Mouse (Mus musculus): ENCODE measurements around the gene Wscd2. TPM values are rescaled to one million over a fixed set of nuclear protein-coding genes. Genes with fewer than 3 reads are reported as not detected.

Wscd2 gene
- 10 to 100 TPM; 60.6 to 62.5 TPM for total RNA-seq (2021)
- long read RNA-seq, experiment 1, full-length matches to known transcripts, result 14 of 37 reads
- long read RNA-seq, experiment 1, partial matches to known transcripts, result 17 of 37 reads
- long read RNA-seq, experiment 1, other reads (novel, unspliced or antisense), result 6 of 37 reads
- long read RNA-seq, experiment 2, full-length matches to known transcripts, result 28 of 44 reads
- long read RNA-seq, experiment 2, partial matches to known transcripts, result 11 of 44 reads
- long read RNA-seq, experiment 2, other reads (novel, unspliced or antisense), result 5 of 44 reads

GRCm38 (mm10) chr5:113490033-113490432, at the start of gene Wscd2:
TSS of gene Wscd2 (plus strand) at chr5:113490333.
- intact Hi-C loops (cut with DNase I), result loop anchor here (5.0 to 10.0 kb wide), 3 partner anchors 55 to 237 kb away; no protein-coding TSS in a partner anchor
- DNase-seq (ENCODE audit: low spot score in 2 of 2), result no peak

- DNase-seq (ENCODE audit: low spot score in 2 of 2), result no peak
- intact Hi-C loops (cut with DNase I), result no loop called here
These were observed 48.0 kb upstream of the Wscd2 start for GRCm38 (mm10) chr5:113442180-113442579.

GRCm38 (mm10) chr5:113448023-113448734, 42.0 kb upstream of the Wscd2 start:
- intact Hi-C loops (cut with DNase I), result no loop called here
- peak in 1 of 2 experiments; percentile 18 for DNase-seq (ENCODE audit: low spot score in 2 of 2)

GRCm38 (mm10) chr5:113449336-113449735, 40.8 kb upstream of the Wscd2 start:
- intact Hi-C loops (cut with DNase I), result no loop called here
- no peak for DNase-seq (ENCODE audit: low spot score in 2 of 2)

GRCm38 (mm10) chr5:113452691-113453090, 37.4 kb upstream of the Wscd2 start:
- intact Hi-C loops (cut with DNase I), result no loop called here
- no peak for DNase-seq (ENCODE audit: low spot score in 2 of 2)

- no peak for DNase-seq (ENCODE audit: low spot score in 2 of 2)
- intact Hi-C loops (cut with DNase I), result no loop called here
These were observed 36.8 kb upstream of the Wscd2 start for GRCm38 (mm10) chr5:113453356-113453755.

GRCm38 (mm10) chr5:113456020-113456419, 34.1 kb upstream of the Wscd2 start:
- DNase-seq (ENCODE audit: low spot score in 2 of 2), result peak; percentile 37 to 44
- intact Hi-C loops (cut with DNase I), result loop anchor here (5.0 kb wide), 1 partner anchor 44 kb away; no protein-coding TSS in a partner anchor

- no peak for DNase-seq (ENCODE audit: low spot score in 2 of 2)
- intact Hi-C loops (cut with DNase I), result loop anchor here (5.0 kb wide), 1 partner anchor 44 kb away; no protein-coding TSS in a partner anchor
These were observed 33.4 kb upstream of the Wscd2 start for GRCm38 (mm10) chr5:113456756-113457155.

- no peak for DNase-seq (ENCODE audit: low spot score in 2 of 2)
- intact Hi-C loops (cut with DNase I), result loop anchor here (5.0 kb wide), 1 partner anchor 45 kb away; no protein-coding TSS in a partner anchor
These were observed 32.9 kb upstream of the Wscd2 start for GRCm38 (mm10) chr5:113457260-113457659.

- DNase-seq (ENCODE audit: low spot score in 2 of 2), result no peak
- intact Hi-C loops (cut with DNase I), result loop anchor here (5.0 kb wide), 1 partner anchor 48 kb away; no protein-coding TSS in a partner anchor
These were observed 30.2 kb upstream of the Wscd2 start for GRCm38 (mm10) chr5:113459942-113460341.

GRCm38 (mm10) chr5:113461582-113461981, 28.6 kb upstream of the Wscd2 start:
- intact Hi-C loops (cut with DNase I), result no loop called here
- no peak for DNase-seq (ENCODE audit: low spot score in 2 of 2)

GRCm38 (mm10) chr5:113461998-113462625, 28.0 kb upstream of the Wscd2 start:
- DNase-seq (ENCODE audit: low spot score in 2 of 2), result peak; percentile 50 to 59

GRCm38 (mm10) chr5:113464731-113465130, 25.4 kb upstream of the Wscd2 start:
- intact Hi-C loops (cut with DNase I), result no loop called here
- DNase-seq (ENCODE audit: low spot score in 2 of 2), result no peak

More at GRCm38 (mm10) chr5:113461998-113462625, 28.0 kb upstream of the Wscd2 start:
- intact Hi-C loops (cut with DNase I), result no loop called here

GRCm38 (mm10) chr5:113466536-113466935, 23.6 kb upstream of the Wscd2 start:
- intact Hi-C loops (cut with DNase I), result no loop called here
- DNase-seq (ENCODE audit: low spot score in 2 of 2), result no peak

GRCm38 (mm10) chr5:113467072-113467471, 23.1 kb upstream of the Wscd2 start:
- intact Hi-C loops (cut with DNase I), result no loop called here
- no peak for DNase-seq (ENCODE audit: low spot score in 2 of 2)

- intact Hi-C loops (cut with DNase I), result no loop called here
- DNase-seq (ENCODE audit: low spot score in 2 of 2), result no peak
These were observed 22.4 kb upstream of the Wscd2 start for GRCm38 (mm10) chr5:113467765-113468164.

GRCm38 (mm10) chr5:113468625-113469024, 21.5 kb upstream of the Wscd2 start:
- DNase-seq (ENCODE audit: low spot score in 2 of 2), result no peak
- intact Hi-C loops (cut with DNase I), result no loop called here

GRCm38 (mm10) chr5:113469231-113469630, 20.9 kb upstream of the Wscd2 start:
- intact Hi-C loops (cut with DNase I), result no loop called here
- DNase-seq (ENCODE audit: low spot score in 2 of 2), result no peak

- intact Hi-C loops (cut with DNase I), result loop anchor here (5.0 kb wide), 1 partner anchor 98 kb away; no protein-coding TSS in a partner anchor
These were observed 20.3 kb upstream of the Wscd2 start for GRCm38 (mm10) chr5:113469826-113470225.

GRCm38 (mm10) chr5:113471417-113471816, 18.7 kb upstream of the Wscd2 start:
- intact Hi-C loops (cut with DNase I), result loop anchor here (1.0 to 5.0 kb wide), 2 partner anchors 99 to 253 kb away; partner anchors contain the start of gene 1700069L16Rik
- peak in 1 of 2 experiments; percentile 70 for DNase-seq (ENCODE audit: low spot score in 2 of 2)

More at GRCm38 (mm10) chr5:113469826-113470225, 20.3 kb upstream of the Wscd2 start:
- DNase-seq (ENCODE audit: low spot score in 2 of 2), result no peak
